Mouse (Mus musculus): Measurements from ENCODE around the gene Tnc. TPM values are rescaled to one million over a fixed set of nuclear protein-coding genes. Genes with fewer than 3 reads are reported as not detected.

The Tnc gene
- polyA plus RNA-seq, 1 experiment from 2014 or later, result 13.8 TPM

DNA sequence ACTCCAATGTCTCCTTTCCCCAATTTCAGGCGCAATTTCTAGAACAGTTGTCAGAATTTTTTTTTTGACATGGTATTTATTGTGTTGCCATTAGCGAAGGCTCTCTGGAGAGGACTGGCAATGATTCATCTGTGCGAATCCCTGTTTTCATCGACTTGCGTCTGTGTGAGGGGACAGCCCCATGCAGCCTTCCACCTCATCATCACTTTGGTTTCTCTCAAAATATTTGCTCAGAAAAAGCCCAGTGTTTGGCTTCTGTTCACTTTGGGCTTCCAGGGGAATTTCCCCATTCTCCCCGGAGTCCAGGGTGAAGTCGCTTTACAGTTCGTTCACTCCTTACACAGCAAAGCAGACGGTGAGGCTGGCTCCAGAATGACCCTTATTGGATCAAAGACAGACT lies 111.5 kb downstream of the Tnc start:
- H3K27ac ChIP-seq (replicated peaks; ENCODE audit: low read depth, low read length), result no peak overlapping the region

DNA sequence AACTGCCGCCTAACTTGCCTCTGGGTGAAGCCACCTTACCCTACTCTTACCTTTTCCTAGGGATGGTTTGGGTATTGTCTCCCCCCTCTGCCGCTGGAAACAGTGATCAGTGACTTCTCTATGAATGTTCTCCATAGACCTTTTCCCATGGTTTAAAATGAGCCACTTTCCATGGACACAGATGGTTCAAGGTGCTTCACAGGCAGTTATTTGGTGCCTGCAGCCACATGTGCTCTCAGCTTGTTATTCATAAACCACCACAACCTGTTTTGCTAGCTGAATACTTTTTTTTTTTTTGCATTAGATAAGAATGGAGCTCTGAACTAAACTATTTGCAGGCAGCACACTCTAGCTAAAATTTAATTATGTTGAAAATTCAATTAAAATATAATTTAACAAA lies 116.0 kb downstream of the Tnc start:
- DNase-seq (ENCODE audit: low spot score), result no peak
- 80% methylated on average over 2 of the region's 2 CpGs for WGBS
- Histone ChIP-seq H3K4me3 (ENCODE audit: low read depth, low read length) (no peak overlapping the region), H3K4me1 (ENCODE audit: control insufficient read depth, insufficient read depth, low read length) (no peaks in the 10 kb centered on the region), H3K4me2 (ENCODE audit: low read depth, low read length) (no peak overlapping the region), H3K27ac (replicated peaks; ENCODE audit: low read depth, low read length) (no peak overlapping the region), H3K9ac (replicated peaks; ENCODE audit: low read length) (no peak overlapping the region), H3K27me3 (ENCODE audit: control insufficient read depth, insufficient read depth, low read length) (no peaks in the 10 kb centered on the region), H3K36me3 (replicated peaks; ENCODE audit: control insufficient read depth, insufficient read depth, low read depth, low read length) (no peaks in the 10 kb centered on the region), H3K9me3 (replicated peaks; ENCODE audit: control insufficient read depth, low read length) (no peaks in the 10 kb centered on the region)
- ATAC-seq (replicated peaks; ENCODE audit: insufficient number of reproducible peaks, low FRiP score, low TSS enrichment, low read depth), result no peak

More for the DNA sequence above, 111.5 kb downstream of the Tnc start:
- H3K4me2 ChIP-seq (ENCODE audit: low read depth, low read length), result no peak overlapping the region
- H3K4me3 ChIP-seq (ENCODE audit: low read depth, low read length), result no peak overlapping the region
- DNase-seq (ENCODE audit: low spot score), result no peak
- 80% methylated on average over 9 of the region's 9 CpGs for WGBS
- H3K36me3 ChIP-seq (replicated peaks; ENCODE audit: control insufficient read depth, insufficient read depth, low read depth, low read length), result no peaks in the 10 kb centered on the region
- no peaks in the 10 kb centered on the region for H3K27me3 ChIP-seq (ENCODE audit: control insufficient read depth, insufficient read depth, low read length)
- no peak for ATAC-seq (replicated peaks; ENCODE audit: insufficient number of reproducible peaks, low FRiP score, low TSS enrichment, low read depth)
- H3K4me1 ChIP-seq (ENCODE audit: control insufficient read depth, insufficient read depth, low read length), result no peaks in the 10 kb centered on the region
- H3K9me3 ChIP-seq (replicated peaks; ENCODE audit: control insufficient read depth, low read length), result no peaks in the 10 kb centered on the region
- H3K9ac ChIP-seq (replicated peaks; ENCODE audit: low read length), result no peak overlapping the region

- 46% methylated on average over 2 of the region's 2 CpGs for WGBS
- no peak for ATAC-seq (replicated peaks; ENCODE audit: insufficient number of reproducible peaks, low FRiP score, low TSS enrichment, low read depth)
- H3K4me3 ChIP-seq (ENCODE audit: low read depth, low read length), result no peak overlapping the region
- no peak overlapping the region for H3K4me2 ChIP-seq (ENCODE audit: low read depth, low read length)
- H3K9ac ChIP-seq (replicated peaks; ENCODE audit: low read length), result no peak overlapping the region
- no peaks in the 10 kb centered on the region for H3K27me3 ChIP-seq (ENCODE audit: control insufficient read depth, insufficient read depth, low read length)
- H3K36me3 ChIP-seq (replicated peaks; ENCODE audit: control insufficient read depth, insufficient read depth, low read depth, low read length), result no peaks in the 10 kb centered on the region
- no peak overlapping the region for H3K27ac ChIP-seq (replicated peaks; ENCODE audit: low read depth, low read length)
- H3K9me3 ChIP-seq (replicated peaks; ENCODE audit: control insufficient read depth, low read length), result no peaks in the 10 kb centered on the region
- no peaks in the 10 kb centered on the region for H3K4me1 ChIP-seq (ENCODE audit: control insufficient read depth, insufficient read depth, low read length)
- peak; percentile 5 for DNase-seq (ENCODE audit: low spot score)
Measured at GRCm38 (mm10) chr4:63929490-63929889, 117.3 kb downstream of the Tnc start.

DNA sequence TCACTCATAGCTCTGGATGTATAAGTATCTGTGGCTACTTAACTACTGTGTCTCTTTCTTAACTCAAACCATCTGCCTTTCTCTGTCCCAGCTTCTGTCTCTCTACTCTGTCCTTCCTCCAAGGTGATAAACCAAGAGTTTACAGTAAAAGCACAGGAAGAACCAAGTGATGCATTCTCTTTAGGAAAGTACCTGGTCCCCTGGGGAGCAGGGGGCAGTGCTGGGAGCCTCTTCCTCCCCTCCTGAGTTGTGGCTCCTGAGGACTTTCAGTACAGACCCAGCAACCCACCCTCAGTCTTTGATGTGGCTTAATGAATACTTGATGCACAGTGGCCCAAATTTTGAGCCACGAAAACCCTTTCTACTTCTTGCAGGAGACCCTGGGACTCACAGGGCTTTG lies 118.6 kb downstream of the Tnc start:
- Histone ChIP-seq H3K9me3 (replicated peaks; ENCODE audit: control insufficient read depth, low read length) (no peaks in the 10 kb centered on the region), H3K4me2 (ENCODE audit: low read depth, low read length) (no peak overlapping the region), H3K27me3 (ENCODE audit: control insufficient read depth, insufficient read depth, low read length) (no peaks in the 10 kb centered on the region), H3K9ac (replicated peaks; ENCODE audit: low read length) (no peak overlapping the region), H3K36me3 (replicated peaks; ENCODE audit: control insufficient read depth, insufficient read depth, low read depth, low read length) (no peaks in the 10 kb centered on the region), H3K4me1 (ENCODE audit: control insufficient read depth, insufficient read depth, low read length) (no peaks in the 10 kb centered on the region), H3K4me3 (ENCODE audit: low read depth, low read length) (no peak overlapping the region), H3K27ac (replicated peaks; ENCODE audit: low read depth, low read length) (no peak overlapping the region)
- ATAC-seq (replicated peaks; ENCODE audit: insufficient number of reproducible peaks, low FRiP score, low TSS enrichment, low read depth) (no peak), DNase-seq (ENCODE audit: low spot score) (no peak)
- WGBS, result 71% methylated on average over 1 of the region's 1 CpGs

DNA sequence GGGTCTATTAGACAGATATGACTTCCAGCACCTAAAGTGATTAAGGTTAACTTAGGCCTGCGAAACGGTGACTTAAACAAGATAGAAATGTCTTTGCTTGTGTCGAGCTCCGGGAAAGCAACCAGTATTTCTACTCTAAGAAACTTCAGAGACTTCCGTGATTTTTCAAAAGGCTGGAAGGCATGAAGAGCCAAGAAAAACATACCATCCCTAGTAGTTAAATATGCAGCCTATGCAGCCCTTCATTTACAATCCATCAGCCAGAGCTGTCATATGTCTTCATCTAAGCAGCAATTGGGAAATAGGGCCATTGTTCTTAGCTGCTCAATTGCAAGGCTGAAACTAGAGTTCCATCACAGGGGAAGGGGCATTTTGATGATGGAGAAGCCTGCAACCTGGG lies 129.6 kb downstream of the Tnc start:
- Histone ChIP-seq H3K27me3 (ENCODE audit: control insufficient read depth, insufficient read depth, low read length) (no peaks in the 10 kb centered on the region), H3K4me1 (ENCODE audit: control insufficient read depth, insufficient read depth, low read length) (no peaks in the 10 kb centered on the region), H3K36me3 (replicated peaks; ENCODE audit: control insufficient read depth, insufficient read depth, low read depth, low read length) (no peaks in the 10 kb centered on the region), H3K9ac (replicated peaks; ENCODE audit: low read length) (no peak overlapping the region), H3K9me3 (replicated peaks; ENCODE audit: control insufficient read depth, low read length) (no peaks in the 10 kb centered on the region), H3K4me2 (ENCODE audit: low read depth, low read length) (no peak overlapping the region), H3K4me3 (ENCODE audit: low read depth, low read length) (no peak overlapping the region), H3K27ac (replicated peaks; ENCODE audit: low read depth, low read length) (no peak overlapping the region)
- ATAC-seq (replicated peaks; ENCODE audit: insufficient number of reproducible peaks, low FRiP score, low TSS enrichment, low read depth), result no peak
- DNase-seq (ENCODE audit: low spot score), result no peak
- 91% methylated on average over 5 of the region's 5 CpGs for WGBS

DNA sequence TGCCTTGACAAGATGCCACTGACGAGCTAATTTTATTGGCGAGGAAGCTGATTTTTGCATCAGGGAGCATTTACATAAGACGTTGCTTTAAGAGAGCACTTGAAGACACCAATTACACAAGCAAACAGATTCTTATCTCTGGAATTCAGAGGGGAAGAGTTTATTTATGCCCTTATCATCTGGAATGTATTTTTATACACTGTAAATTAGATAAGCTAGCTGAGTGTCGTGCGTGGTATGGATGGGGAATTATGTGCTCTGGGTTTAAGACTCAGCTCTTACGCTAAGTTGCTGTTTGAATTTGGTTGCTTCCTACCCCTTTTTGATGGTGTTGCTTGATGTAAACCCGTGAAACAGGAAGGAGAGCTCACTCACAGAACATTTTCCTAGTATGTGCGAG lies 130.1 kb downstream of the Tnc start:
- Histone ChIP-seq H3K4me3 (ENCODE audit: low read depth, low read length) (no peak overlapping the region), H3K9me3 (replicated peaks; ENCODE audit: control insufficient read depth, low read length) (no peaks in the 10 kb centered on the region), H3K36me3 (replicated peaks; ENCODE audit: control insufficient read depth, insufficient read depth, low read depth, low read length) (no peaks in the 10 kb centered on the region), H3K4me1 (ENCODE audit: control insufficient read depth, insufficient read depth, low read length) (no peaks in the 10 kb centered on the region), H3K27ac (replicated peaks; ENCODE audit: low read depth, low read length) (no peak overlapping the region), H3K4me2 (ENCODE audit: low read depth, low read length) (no peak overlapping the region), H3K9ac (replicated peaks; ENCODE audit: low read length) (no peak overlapping the region), H3K27me3 (ENCODE audit: control insufficient read depth, insufficient read depth, low read length) (no peaks in the 10 kb centered on the region)
- 77% methylated on average over 8 of the region's 8 CpGs for WGBS
- DNase-seq (ENCODE audit: low spot score) (no peak), ATAC-seq (replicated peaks; ENCODE audit: insufficient number of reproducible peaks, low FRiP score, low TSS enrichment, low read depth) (no peak)

DNA sequence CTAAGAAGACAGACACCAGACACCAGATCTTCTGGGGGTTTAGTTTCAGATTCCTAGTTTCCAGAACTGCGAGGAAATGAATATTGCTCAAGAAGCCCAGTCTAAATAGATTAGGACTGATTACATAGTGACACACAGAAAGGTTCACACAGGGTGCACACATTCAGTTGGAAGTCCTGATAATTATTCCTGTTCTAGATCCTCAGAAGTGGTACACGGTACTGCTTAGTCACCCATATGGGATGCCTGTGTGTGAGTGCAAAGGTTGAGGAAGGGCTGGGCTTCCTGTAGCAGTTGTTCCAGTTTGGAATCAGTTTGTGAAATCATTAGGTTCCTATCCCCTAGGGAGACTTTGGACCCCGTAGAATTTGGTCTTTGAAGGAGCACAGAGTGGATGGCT lies 130.5 kb downstream of the Tnc start:
- no peak overlapping the region for H3K4me3 ChIP-seq (ENCODE audit: low read depth, low read length)
- no peak for DNase-seq (ENCODE audit: low spot score)
- ATAC-seq (replicated peaks; ENCODE audit: insufficient number of reproducible peaks, low FRiP score, low TSS enrichment, low read depth), result no peak
- H3K4me1 ChIP-seq (ENCODE audit: control insufficient read depth, insufficient read depth, low read length), result no peaks in the 10 kb centered on the region
- H3K9me3 ChIP-seq (replicated peaks; ENCODE audit: control insufficient read depth, low read length), result no peaks in the 10 kb centered on the region
- H3K9ac ChIP-seq (replicated peaks; ENCODE audit: low read length), result no peak overlapping the region
- H3K36me3 ChIP-seq (replicated peaks; ENCODE audit: control insufficient read depth, insufficient read depth, low read depth, low read length), result no peaks in the 10 kb centered on the region
- H3K27ac ChIP-seq (replicated peaks; ENCODE audit: low read depth, low read length), result no peak overlapping the region
- 74% methylated on average over 3 of the region's 3 CpGs for WGBS
- H3K4me2 ChIP-seq (ENCODE audit: low read depth, low read length), result no peak overlapping the region
- no peaks in the 10 kb centered on the region for H3K27me3 ChIP-seq (ENCODE audit: control insufficient read depth, insufficient read depth, low read length)

Data from embryonic facial prominence, embryonic 11.5 days (tissue).